In the genomic region with DNA sequence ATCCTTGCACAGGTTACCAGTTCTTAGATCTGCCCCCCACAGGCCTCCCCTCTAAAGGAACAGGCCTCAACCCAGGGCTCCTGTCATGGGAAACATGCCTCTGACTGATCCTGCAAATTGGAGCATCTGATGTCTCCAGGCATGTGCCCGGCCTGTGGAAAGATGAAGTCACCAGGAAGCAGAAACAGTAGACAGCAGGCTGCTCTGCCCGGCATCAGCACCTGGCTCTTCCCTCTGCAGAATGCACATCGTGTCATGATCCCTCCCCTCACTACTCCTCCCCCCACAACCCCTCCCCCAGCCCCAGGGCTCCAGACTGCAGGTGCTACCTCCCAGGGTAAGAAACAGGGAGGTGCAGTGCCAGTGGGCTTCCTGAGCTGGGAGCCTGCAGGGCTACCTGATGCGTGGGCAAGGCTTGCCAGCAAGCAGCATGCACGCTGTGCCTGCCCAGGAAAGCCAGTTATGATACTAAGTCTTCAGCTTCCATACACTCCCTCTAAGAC, we compare ENCODE assay signal across 9 mouse cellular contexts. TPM values are rescaled to one million over a fixed set of nuclear protein-coding genes. Genes with fewer than 3 reads are reported as not detected.
A peak's percentile ranks its signal among the peaks of the same experiment; 100 is the strongest.
DNase-seq lines count a peak whose midpoint lies in the region; ATAC-seq lines count a peak whose summit lies in the region.
"Had no signal": no experiment of that assay in that cellular context is flagged by ENCODE, and none has a peak within 500 bp of the region (broad histone marks: within the 10 kb centered on the region; RNA-seq: fewer than 3 reads in every experiment).

No protein-coding gene starts in this region.

- no peak overlapping the region for H3K4me2 ChIP-seq in heart, embryonic 12.5 days

- intact Hi-C loops in left cerebral cortex, postnatal 10 days (cut with DNase I): loop anchor here (10.0 kb wide), 1 partner anchor 132 kb away; no protein-coding TSS in a partner anchor
- intact Hi-C loops in left cerebral cortex, postnatal 25 days (cut with DNase I): loop anchor here (5.0 kb wide), 1 partner anchor 90 kb away; no protein-coding TSS in a partner anchor
- intact Hi-C loops in heart, postnatal 10 days (cut with DNase I): no loop called here

- peaks cover 29% of the 10 kb centered on the region for H3K27me3 ChIP-seq in heart, embryonic 12.5 days (replicated peaks)

- no peak overlapping the region for H3K27ac ChIP-seq in heart, embryonic 12.5 days (ENCODE audit: poor library complexity, severe bottlenecking)

- H3K9ac ChIP-seq in heart, embryonic 12.5 days: no peak overlapping the region

- DNase-seq in left cerebral cortex, adult 18-20 months (ENCODE audit: low spot score in 2 of 2): peak; percentile 48 to 58
- no peak for DNase-seq in left cerebral cortex, postnatal 10 days (ENCODE audit: extremely low spot score in 1 of 2, low spot score in 2 of 2)
- peak; percentile 73 to 80 for DNase-seq in cerebellum, postnatal 25 days
- peak; percentile 45 to 76 for DNase-seq in left cerebral cortex, postnatal 25 days (ENCODE audit: low spot score in 2 of 2)
- peak; percentile 26 for DNase-seq in thymus, postnatal 0 days (ENCODE audit: low spot score)
- no peak for DNase-seq in embryo, embryonic 10.5 days (ENCODE audit: low spot score)
- no peak for DNase-seq in heart, postnatal 10 days

- H3K36me3 ChIP-seq in heart, embryonic 12.5 days: no peaks in the 10 kb centered on the region

- ATAC-seq in heart, embryonic 12.5 days (ENCODE audit: insufficient number of reproducible peaks, low FRiP score): no peak

- no peak overlapping the region for H3K4me3 ChIP-seq in heart, embryonic 12.5 days
- H3K4me3 ChIP-seq: megakaryocyte, embryonic 14.5 days had no signal

- H3K4me1 ChIP-seq in heart, embryonic 12.5 days (replicated peaks): peaks cover 17% of the 10 kb centered on the region

- 26% methylated on average over 5 of the region's 5 CpGs for WGBS in heart, embryonic 12.5 days

- H3K9me3 ChIP-seq in heart, embryonic 12.5 days (replicated peaks): no peaks in the 10 kb centered on the region

RNA-seq across cellular contexts. Expression of a gene that starts 27.0 kb away (rescaled TPM):
- 10 to 100 TPM; 53.3 to 54.9 TPM for total RNA-seq in left cerebral cortex, adult 18-20 months (2021)
- total RNA-seq in left cerebral cortex, postnatal 10 days (2021): 10 to 100 TPM; 63.5 to 71.0 TPM
- total RNA-seq in left cerebral cortex, postnatal 25 days (2021): 10 to 100 TPM; 53.4 to 55.2 TPM
- 13.2 and 18.7 TPM in 2 replicates for polyA plus RNA-seq in thymus, postnatal 0 days (2015; fragmentation: Nextera tagmentation; extraction: Ambion mirVana)
- polyA plus RNA-seq in heart, embryonic 12.5 days (2016; fragmentation: Nextera tagmentation; extraction: Ambion mirVana): 7.6 and 8.2 TPM in 2 replicates
- 10 to 100 TPM; 32.2 to 33.9 TPM for total RNA-seq in heart, postnatal 10 days (2021)

Comparison
In these comparisons a context has a peak if more than half of its experiments do, and no peak if none do; other contexts are left out.
1. DNase-seq: peak in left cerebral cortex, adult 18-20 months (2 of 2), cerebellum, postnatal 25 days (2 of 2), left cerebral cortex, postnatal 25 days (2 of 2) and thymus, postnatal 0 days (single experiment); none in left cerebral cortex, postnatal 10 days (0 of 2), embryo, embryonic 10.5 days (single experiment) and heart, postnatal 10 days (0 of 2).